Mouse (Mus musculus): ENCODE measurements at regions not wholly inside any gene's neighbourhood (a gene's known extent, or its start where the extent isn't known, plus 50 kb on each side); places are given as distances from the start of the nearest gene placed in this dataset.

DNA sequence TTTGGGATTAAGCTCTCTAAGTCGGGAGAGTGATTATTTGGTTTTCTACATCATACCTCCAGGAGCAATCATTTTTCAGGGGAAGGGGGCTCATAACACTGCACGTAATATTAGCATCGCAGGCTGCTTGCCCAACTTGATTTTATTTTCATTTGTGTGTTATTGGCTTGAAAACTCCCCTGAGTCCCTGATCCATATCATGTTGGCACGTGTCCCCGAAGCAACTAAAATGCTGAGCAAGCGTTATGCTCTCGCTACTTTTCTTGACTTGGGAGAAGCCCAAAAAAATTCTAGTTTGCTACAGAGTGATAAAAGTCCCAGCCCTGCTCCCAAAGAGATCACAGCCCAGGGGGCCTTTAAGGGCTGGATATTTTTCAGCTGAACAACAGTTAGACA lies 170.7 kb upstream of the Habp2 start:
- Histone ChIP-seq H3K27ac (ENCODE audit: low read length) (peak overlapping the region; percentile 15; the same call in 1 of the 2 replicates), H3K4me3 (ENCODE audit: low read length) (no peak overlapping the region), H3K9me3 (ENCODE audit: control insufficient read depth, low read length) (no peaks in the 10 kb centered on the region), H3K9ac (ENCODE audit: low read depth, low read length) (no peak overlapping the region), H3K4me1 (ENCODE audit: control insufficient read depth, insufficient read depth, low read length) (peaks cover 5% of the 10 kb centered on the region; the same call in 1 of the 2 replicates), H3K36me3 (ENCODE audit: control insufficient read depth, insufficient read depth, low read length) (no peaks in the 10 kb centered on the region), H3K27me3 (replicated peaks; ENCODE audit: control insufficient read depth, insufficient read depth, low read length) (no peaks in the 10 kb centered on the region), H3K4me2 (ENCODE audit: low read depth, low read length) (no peak overlapping the region)
- 39% methylated on average over 7 of the region's 7 CpGs for WGBS
- no peak for ATAC-seq

DNA sequence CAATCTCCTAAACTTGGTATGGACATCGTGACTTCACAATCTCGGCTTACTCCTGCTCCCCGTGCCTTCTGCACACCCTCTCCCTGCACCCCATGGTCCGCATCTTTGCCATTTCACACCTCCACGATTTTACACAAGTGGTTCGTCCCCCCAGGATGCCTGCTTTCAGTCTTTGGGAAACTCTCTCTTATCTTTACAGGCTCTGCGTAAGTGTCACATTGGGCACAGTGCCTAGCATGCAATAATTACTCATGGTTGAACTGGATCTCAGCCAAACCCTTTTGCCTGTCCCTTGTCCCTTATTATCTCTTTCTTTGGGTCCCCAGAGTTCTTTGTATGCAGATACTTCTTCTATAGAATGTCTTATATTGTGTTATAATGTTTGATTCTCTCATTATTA lies 166.2 kb upstream of the Habp2 start:
- Histone ChIP-seq H3K9ac (ENCODE audit: low read depth, low read length) (no peak overlapping the region), H3K9me3 (ENCODE audit: control insufficient read depth, low read length) (no peaks in the 10 kb centered on the region; the same call in 1 of the 2 replicates), H3K27ac (ENCODE audit: low read length) (no peak overlapping the region), H3K4me1 (ENCODE audit: control insufficient read depth, insufficient read depth, low read length) (peaks cover 5% of the 10 kb centered on the region; the same call in 1 of the 2 replicates), H3K4me2 (ENCODE audit: low read depth, low read length) (no peak overlapping the region), H3K36me3 (ENCODE audit: control insufficient read depth, insufficient read depth, low read length) (no peaks in the 10 kb centered on the region), H3K27me3 (replicated peaks; ENCODE audit: control insufficient read depth, insufficient read depth, low read length) (no peaks in the 10 kb centered on the region), H3K4me3 (ENCODE audit: low read length) (no peak overlapping the region)
- 87% methylated on average over 7 of the region's 7 CpGs for WGBS
- no peak for ATAC-seq

DNA sequence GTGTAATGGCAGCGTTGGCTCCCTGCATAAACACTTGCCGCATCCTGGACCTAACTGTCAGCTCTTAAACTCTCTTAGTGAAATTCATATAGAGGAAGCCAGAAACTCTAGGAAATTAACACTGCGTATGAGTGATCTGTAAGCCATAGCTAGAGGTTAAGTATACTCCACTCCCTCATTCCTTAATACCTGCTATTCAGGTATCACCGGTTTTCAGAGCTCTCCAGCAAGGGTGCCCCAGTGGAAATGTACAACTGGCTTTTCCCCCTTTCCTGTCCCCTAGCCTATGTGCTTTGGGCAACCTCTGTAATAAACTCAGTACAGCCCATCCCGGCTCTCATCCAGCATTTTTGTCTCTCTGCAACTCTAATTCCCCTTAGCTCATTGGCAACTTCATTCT lies 164.8 kb upstream of the Habp2 start:
- H3K4me1 ChIP-seq (ENCODE audit: control insufficient read depth, insufficient read depth, low read length): no peaks in the 10 kb centered on the region
- H3K9ac ChIP-seq (ENCODE audit: low read depth, low read length): no peak overlapping the region
- ATAC-seq: no peak; the same call in 1 of the 2 replicates
- H3K4me2 ChIP-seq (ENCODE audit: low read depth, low read length): no peak overlapping the region
- no peaks in the 10 kb centered on the region; the same call in 1 of the 2 replicates for H3K9me3 ChIP-seq (ENCODE audit: control insufficient read depth, low read length)
- 73% methylated on average over 5 of the region's 5 CpGs for WGBS
- H3K36me3 ChIP-seq (ENCODE audit: control insufficient read depth, insufficient read depth, low read length): no peaks in the 10 kb centered on the region
- H3K27ac ChIP-seq (ENCODE audit: low read length): no peak overlapping the region
- H3K4me3 ChIP-seq (ENCODE audit: low read length): no peak overlapping the region
- H3K27me3 ChIP-seq (replicated peaks; ENCODE audit: control insufficient read depth, insufficient read depth, low read length): no peaks in the 10 kb centered on the region

DNA sequence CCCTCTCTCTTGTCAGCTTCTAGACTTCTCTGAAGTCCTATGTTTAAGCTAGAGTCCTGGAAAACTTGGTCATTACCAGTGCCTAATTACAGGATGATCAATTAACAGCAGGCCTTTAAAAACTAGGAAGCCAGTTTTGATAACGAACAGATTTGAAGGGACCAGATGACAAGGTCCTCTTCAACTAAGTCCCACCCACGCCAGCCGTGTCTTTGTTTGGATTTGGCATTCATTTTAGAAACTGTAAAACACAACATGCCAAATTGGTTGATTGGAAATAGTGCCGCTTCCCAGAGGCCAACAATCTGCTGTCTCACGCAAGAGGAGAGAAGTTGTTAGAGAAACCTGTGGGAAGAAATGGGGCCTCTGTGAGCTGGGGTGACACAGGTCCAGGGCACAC lies 155.4 kb upstream of the Habp2 start:
- Histone ChIP-seq H3K36me3 (ENCODE audit: control insufficient read depth, insufficient read depth, low read length) (no peaks in the 10 kb centered on the region), H3K4me3 (ENCODE audit: low read length) (no peak overlapping the region), H3K4me1 (ENCODE audit: control insufficient read depth, insufficient read depth, low read length) (peaks cover 2% of the 10 kb centered on the region; the same call in 1 of the 2 replicates), H3K9ac (ENCODE audit: low read depth, low read length) (no peak overlapping the region), H3K27me3 (replicated peaks; ENCODE audit: control insufficient read depth, insufficient read depth, low read length) (no peaks in the 10 kb centered on the region), H3K27ac (ENCODE audit: low read length) (no peak overlapping the region), H3K9me3 (ENCODE audit: control insufficient read depth, low read length) (no peaks in the 10 kb centered on the region), H3K4me2 (ENCODE audit: low read depth, low read length) (no peak overlapping the region)
- no peak for ATAC-seq
- 73% methylated on average over 5 of the region's 5 CpGs for WGBS

DNA sequence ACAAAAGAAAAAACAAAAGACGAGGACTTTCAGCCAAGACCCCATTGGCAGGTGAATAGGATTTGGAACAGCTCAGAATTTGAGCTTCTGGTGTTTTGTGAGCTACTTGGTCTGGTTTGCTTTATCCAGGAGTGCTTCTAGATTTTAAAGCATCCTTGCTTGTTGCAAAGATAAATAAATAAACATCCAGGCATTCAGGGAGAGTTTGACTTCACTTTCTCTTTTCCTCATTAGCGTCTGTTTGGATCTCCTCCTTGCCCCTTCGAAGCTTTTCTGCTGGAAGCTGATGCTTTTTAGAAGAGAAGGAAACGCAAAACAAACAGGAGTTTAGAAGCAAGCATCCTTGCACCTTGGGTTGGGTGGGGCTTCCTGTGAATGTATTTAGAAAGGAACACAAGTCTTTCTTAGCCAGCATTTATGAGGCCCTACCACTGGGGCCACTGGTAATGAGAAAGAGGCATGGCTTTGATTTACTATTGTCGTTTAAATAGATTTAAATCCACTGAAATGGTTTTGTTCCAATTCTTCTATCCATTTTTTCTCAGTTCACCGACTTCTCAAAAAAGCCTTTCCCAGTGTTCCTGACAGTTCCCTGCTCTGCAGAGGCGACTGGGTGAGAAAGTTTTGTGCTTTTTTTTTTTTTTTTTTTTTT lies 153.9 kb upstream of the Habp2 start:
- 33% methylated on average over 7 of the region's 7 CpGs for WGBS
- no peak for ATAC-seq
- no peak overlapping the region for H3K27ac ChIP-seq (ENCODE audit: low read length)
- H3K4me2 ChIP-seq (ENCODE audit: low read depth, low read length): no peak overlapping the region
- H3K4me3 ChIP-seq (ENCODE audit: low read length): no peak overlapping the region
- H3K9ac ChIP-seq (ENCODE audit: low read depth, low read length): no peak overlapping the region
- H3K9me3 ChIP-seq (ENCODE audit: control insufficient read depth, low read length): no peaks in the 10 kb centered on the region
- H3K4me1 ChIP-seq (ENCODE audit: control insufficient read depth, insufficient read depth, low read length): peaks cover 2% of the 10 kb centered on the region; the same call in 1 of the 2 replicates
- H3K36me3 ChIP-seq (ENCODE audit: control insufficient read depth, insufficient read depth, low read length): no peaks in the 10 kb centered on the region
- H3K27me3 ChIP-seq (replicated peaks; ENCODE audit: control insufficient read depth, insufficient read depth, low read length): no peaks in the 10 kb centered on the region

DNA sequence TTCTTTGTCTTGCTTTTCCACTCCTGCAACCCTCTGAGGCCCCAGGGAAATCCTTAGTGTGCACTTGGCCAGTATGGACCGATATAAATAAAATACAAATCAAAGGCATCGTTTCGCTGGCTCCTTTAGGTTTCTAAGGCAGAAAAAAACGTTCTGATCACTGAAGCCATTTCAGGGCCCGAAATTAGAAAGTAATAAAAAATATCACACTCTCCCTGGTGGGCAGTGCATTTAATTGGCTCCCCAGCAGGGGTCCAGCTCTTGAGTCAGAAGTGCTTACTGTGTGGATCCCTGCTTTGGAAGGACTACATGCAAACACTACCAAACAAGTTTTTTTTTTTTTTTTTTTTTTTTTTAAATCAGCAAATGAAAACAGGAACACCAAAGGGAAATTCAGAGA lies 153.4 kb upstream of the Habp2 start:
- peaks cover 2% of the 10 kb centered on the region; the same call in 1 of the 2 replicates for H3K4me1 ChIP-seq (ENCODE audit: control insufficient read depth, insufficient read depth, low read length)
- WGBS: 23% methylated on average over 5 of the region's 5 CpGs
- ATAC-seq: no peak
- H3K36me3 ChIP-seq (ENCODE audit: control insufficient read depth, insufficient read depth, low read length): no peaks in the 10 kb centered on the region
- no peak overlapping the region for H3K4me3 ChIP-seq (ENCODE audit: low read length)
- no peaks in the 10 kb centered on the region for H3K9me3 ChIP-seq (ENCODE audit: control insufficient read depth, low read length)
- no peak overlapping the region for H3K4me2 ChIP-seq (ENCODE audit: low read depth, low read length)
- H3K27me3 ChIP-seq (replicated peaks; ENCODE audit: control insufficient read depth, insufficient read depth, low read length): no peaks in the 10 kb centered on the region
- no peak overlapping the region for H3K9ac ChIP-seq (ENCODE audit: low read depth, low read length)
- H3K27ac ChIP-seq (ENCODE audit: low read length): no peak overlapping the region

DNA sequence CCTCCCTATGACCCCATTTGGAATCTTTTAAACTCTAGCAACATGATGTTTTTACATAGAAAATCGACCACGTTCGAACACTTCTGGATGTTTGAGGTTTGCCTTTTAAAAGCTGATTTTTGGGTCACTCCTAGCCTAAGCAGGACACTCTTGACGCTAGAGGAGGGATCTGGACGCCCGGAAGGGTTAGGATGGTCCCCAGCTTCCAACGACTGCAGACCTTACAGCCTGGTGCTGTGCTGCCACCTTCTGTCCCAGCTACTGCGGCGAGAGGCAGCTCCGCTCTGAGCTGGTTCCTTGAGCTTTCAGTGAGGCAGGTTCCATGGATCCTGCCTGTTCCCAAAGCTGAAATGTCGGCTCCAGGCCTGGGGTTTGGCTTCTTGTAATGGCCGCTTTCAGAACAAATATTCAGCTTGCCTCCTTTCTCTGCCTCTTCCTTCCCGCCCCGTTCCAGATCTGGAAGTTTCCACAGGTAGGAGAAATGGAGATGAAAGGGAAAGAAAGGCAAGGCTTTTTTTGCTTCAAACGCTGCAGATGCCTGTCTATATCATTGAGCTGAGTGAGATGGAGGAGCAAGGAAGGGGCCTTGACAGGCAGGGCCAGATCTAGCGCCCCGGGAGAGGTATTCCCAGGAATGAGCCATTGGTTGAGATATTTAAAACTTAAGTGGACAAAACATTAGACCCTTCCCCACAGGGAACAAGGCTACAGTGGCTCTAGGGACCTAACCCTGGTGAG lies 152.7 kb upstream of the Habp2 start:
- peak; percentile 78 for ATAC-seq
- 19% methylated on average over 17 of the region's 17 CpGs for WGBS

DNA sequence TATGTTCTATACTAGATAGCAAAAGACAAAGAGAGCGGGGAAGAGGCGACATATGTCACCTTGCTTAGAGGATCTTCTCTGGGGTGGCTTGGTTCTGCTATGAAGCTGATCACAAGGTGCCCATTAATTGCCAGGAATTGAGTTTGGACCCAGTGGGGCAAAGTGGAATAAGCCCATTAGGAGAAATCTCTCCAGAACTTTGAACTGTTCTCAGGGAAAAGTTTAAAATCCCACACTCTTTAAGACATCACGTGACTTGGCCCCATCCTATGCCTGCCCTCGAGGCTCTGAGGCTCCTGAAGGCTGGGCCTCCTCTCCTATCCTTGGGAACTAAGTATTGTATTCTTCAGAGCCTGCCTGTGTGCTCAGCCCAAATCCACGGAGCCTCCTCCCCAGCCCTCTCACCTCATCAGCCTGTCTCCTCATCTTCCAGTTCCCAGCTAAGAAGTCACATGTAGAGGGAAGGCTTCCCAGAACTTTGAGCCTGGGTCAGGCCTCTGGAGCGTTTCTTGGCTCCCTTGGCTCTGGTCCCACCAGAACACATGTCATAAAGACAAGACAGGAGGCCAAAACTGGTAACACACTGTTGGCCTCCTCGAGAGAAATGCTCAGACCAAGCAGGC lies 151.5 kb upstream of the Habp2 start:
- Histone ChIP-seq H3K4me3 (ENCODE audit: low read length) (no peak overlapping the region), H3K36me3 (ENCODE audit: control insufficient read depth, insufficient read depth, low read length) (no peaks in the 10 kb centered on the region), H3K27ac (ENCODE audit: low read length) (no peak overlapping the region), H3K4me2 (ENCODE audit: low read depth, low read length) (no peak overlapping the region), H3K9me3 (ENCODE audit: control insufficient read depth, low read length) (no peaks in the 10 kb centered on the region), H3K27me3 (replicated peaks; ENCODE audit: control insufficient read depth, insufficient read depth, low read length) (no peaks in the 10 kb centered on the region), H3K9ac (ENCODE audit: low read depth, low read length) (no peak overlapping the region), H3K4me1 (ENCODE audit: control insufficient read depth, insufficient read depth, low read length) (peaks cover 2% of the 10 kb centered on the region; the same call in 1 of the 2 replicates)
- WGBS: 75% methylated on average over 7 of the region's 7 CpGs
- ATAC-seq: no peak

More for the DNA sequence above, 152.7 kb upstream of the Habp2 start:
- Histone ChIP-seq H3K36me3 (ENCODE audit: control insufficient read depth, insufficient read depth, low read length) (no peaks in the 10 kb centered on the region), H3K27ac (ENCODE audit: low read length) (no peak overlapping the region), H3K4me3 (ENCODE audit: low read length) (no peak overlapping the region), H3K4me1 (ENCODE audit: control insufficient read depth, insufficient read depth, low read length) (peaks cover 2% of the 10 kb centered on the region; the same call in 1 of the 2 replicates), H3K9ac (ENCODE audit: low read depth, low read length) (no peak overlapping the region; the same call in 1 of the 2 replicates), H3K4me2 (ENCODE audit: low read depth, low read length) (0 out of 2 replicates have a peak overlapping the region, but pooled peaks have one; percentile 14), H3K27me3 (replicated peaks; ENCODE audit: control insufficient read depth, insufficient read depth, low read length) (no peaks in the 10 kb centered on the region), H3K9me3 (ENCODE audit: control insufficient read depth, low read length) (no peaks in the 10 kb centered on the region)

DNA sequence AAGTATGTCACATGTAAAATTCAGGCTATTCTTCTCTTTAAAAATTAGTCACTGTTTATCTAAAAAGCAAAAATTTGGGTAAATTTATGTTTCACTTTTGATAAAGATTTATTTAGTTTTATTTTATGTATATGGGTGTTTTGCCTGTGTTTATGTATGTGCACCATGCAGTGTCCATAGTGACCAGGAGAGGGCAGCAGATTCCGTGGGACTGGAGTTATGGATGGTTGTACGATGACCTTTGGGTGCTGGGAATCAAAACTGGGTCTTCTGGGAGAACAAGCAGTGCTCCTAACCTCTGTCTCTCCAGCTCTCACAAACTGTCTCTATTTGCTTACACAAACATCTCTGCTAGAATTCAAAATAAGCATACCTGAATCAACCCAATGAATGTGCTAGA lies 146.4 kb upstream of the Habp2 start:
- 75% methylated on average over 2 of the region's 2 CpGs for WGBS
- ATAC-seq: no peak

More for the DNA sequence above, 146.4 kb upstream of the Habp2 start:
- no peaks in the 10 kb centered on the region for H3K27me3 ChIP-seq (replicated peaks; ENCODE audit: control insufficient read depth, insufficient read depth, low read length)
- H3K4me1 ChIP-seq (ENCODE audit: control insufficient read depth, insufficient read depth, low read length): no peaks in the 10 kb centered on the region
- H3K36me3 ChIP-seq (ENCODE audit: control insufficient read depth, insufficient read depth, low read length): no peaks in the 10 kb centered on the region
- H3K4me3 ChIP-seq (ENCODE audit: low read length): no peak overlapping the region
- H3K9ac ChIP-seq (ENCODE audit: low read depth, low read length): no peak overlapping the region
- peaks cover 9% of the 10 kb centered on the region; the same call in 1 of the 2 replicates for H3K9me3 ChIP-seq (ENCODE audit: control insufficient read depth, low read length)
- H3K27ac ChIP-seq (ENCODE audit: low read length): no peak overlapping the region
- H3K4me2 ChIP-seq (ENCODE audit: low read depth, low read length): no peak overlapping the region
